Mouse (Mus musculus) C2C12 (cell line): Measurements from ENCODE around the gene Sycn. TPM values are rescaled to one million over a fixed set of nuclear protein-coding genes. Genes with fewer than 3 reads are reported as not detected.
"Not testable (repeated sequence)": the region's sequence is repeated elsewhere in the genome, so short reads cannot be mapped to it uniquely, and the experiment has no call there.

Experiments used
- H3K27me3 ChIP-seq: one replicate; pipeline ENCODE4 v1.6.1; 2011; ENCODE audit not compliant: control insufficient read depth, insufficient read depth, insufficient read length
- H3K36me3 ChIP-seq: one replicate; pipeline ENCODE4 v1.6.1; 2011; ENCODE audit not compliant: control insufficient read depth, insufficient read depth
- H3K4me3 ChIP-seq: one replicate; pipeline ENCODE4 v1.5.1; 2011; ENCODE audit warnings: mild to moderate bottlenecking, control low read depth; ENCODE audit not compliant: poor library complexity, insufficient read depth, severe bottlenecking
- H3K79me2 ChIP-seq: one replicate; pipeline ENCODE4 v1.6.1; 2011; ENCODE audit not compliant: control insufficient read depth, insufficient read depth
- H3K79me3 ChIP-seq: one replicate; pipeline ENCODE4 v1.6.1; 2011; ENCODE audit warnings: low read depth, control low read depth
- H3ac ChIP-seq: one replicate; pipeline ENCODE3; 2011; ENCODE audit warnings: low read depth; ENCODE audit not compliant: control insufficient read depth, insufficient read length
- CEBPB ChIP-seq: IDR thresholded peaks from one replicate; pipeline ENCODE4 v1.6.1; 2011; ENCODE audit warnings: low read depth, mild to moderate bottlenecking, control low read depth, moderate library complexity
- CTCF ChIP-seq: IDR thresholded peaks from one replicate; pipeline ENCODE4 v1.5.1; 2011; ENCODE audit not compliant: control insufficient read depth, insufficient read depth, insufficient read length
- FOSL1 ChIP-seq: IDR thresholded peaks from one replicate; pipeline ENCODE4 v1.8.0; 2011; ENCODE audit warnings: mild to moderate bottlenecking, low read length; ENCODE audit not compliant: poor library complexity, insufficient read depth, severe bottlenecking
- MAX ChIP-seq: IDR thresholded peaks from one replicate; pipeline ENCODE4 v1.6.1; 2011; ENCODE audit warnings: mild to moderate bottlenecking, control low read depth
- MYOD1 ChIP-seq: IDR thresholded peaks from one replicate; pipeline ENCODE4 v1.6.1; 2011; ENCODE audit warnings: low read depth; ENCODE audit not compliant: control insufficient read depth, insufficient read length
- MYOG ChIP-seq: IDR thresholded peaks from one replicate; pipeline ENCODE4 v1.6.1; 2011; ENCODE audit not compliant: control insufficient read depth, insufficient read length; ENCODE audit errors: extremely low read depth
- USF1 ChIP-seq: IDR thresholded peaks from one replicate; pipeline ENCODE4 v1.6.1; 2011; ENCODE audit warnings: low read depth, mild to moderate bottlenecking, control low read depth, moderate library complexity
- long read RNA-seq, 2 experiments: library from polyadenylated mRNA; unstranded; transcript quantifications; one replicate each; pipeline ENCODE4 v2.0.0; 2019 to 2020
- polyA plus RNA-seq: library from polyadenylated mRNA; unstranded; fragments of >200 nt; fragmentation: generic; extraction: Trizol; gene quantifications from one replicate; pipeline ENCODE4 v1.2.1, GENCODE M21; 2012; ENCODE audit warnings: missing spikeins

Gene Sycn
- not detected for polyA plus RNA-seq
- long read RNA-seq, experiment 1, result 0 reads
- long read RNA-seq, experiment 2, result 0 reads

DNA sequence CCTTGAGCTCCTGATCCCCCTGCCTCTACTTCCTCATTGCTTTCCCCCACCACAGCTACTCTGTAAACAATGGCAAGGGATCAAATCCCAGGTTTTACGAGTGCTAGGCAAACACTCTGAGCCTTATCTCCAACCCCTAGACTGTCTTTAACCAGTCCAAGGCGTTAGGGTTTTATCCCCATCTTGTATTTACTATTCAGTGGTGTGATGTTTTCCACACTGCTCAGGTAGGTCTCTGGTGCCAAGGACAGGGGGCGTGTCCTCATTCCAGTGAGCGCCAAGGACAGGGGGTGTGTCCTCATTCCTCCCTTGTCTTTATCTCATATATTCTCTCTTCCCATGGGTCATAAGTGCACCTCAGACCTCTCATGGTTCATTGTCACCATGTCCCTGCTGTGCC is at the start of gene Sycn:
Gene Sycn (plus strand): TSS at position 360 of the 400 bp plus-strand sequence.
- Histone ChIP-seq H3K36me3 (no peaks in the 10 kb centered on the region), H3K4me3 (no peak within 1 kb of the TSS), H3K27me3 (peaks cover 19% of the 10 kb centered on the region), H3K79me3 (no peaks in the 10 kb centered on the region), H3K79me2 (no peaks in the 10 kb centered on the region), H3ac (no peak within 1 kb of the TSS)
- no peak for TF ChIP-seq MYOG
- TF ChIP-seq CEBPB, result no peak
- no peak for TF ChIP-seq FOSL1
- TF ChIP-seq MYOD1, result no peak
- TF ChIP-seq USF1, result no peak
- no peak for TF ChIP-seq CTCF
- no peak for TF ChIP-seq MAX

DNA sequence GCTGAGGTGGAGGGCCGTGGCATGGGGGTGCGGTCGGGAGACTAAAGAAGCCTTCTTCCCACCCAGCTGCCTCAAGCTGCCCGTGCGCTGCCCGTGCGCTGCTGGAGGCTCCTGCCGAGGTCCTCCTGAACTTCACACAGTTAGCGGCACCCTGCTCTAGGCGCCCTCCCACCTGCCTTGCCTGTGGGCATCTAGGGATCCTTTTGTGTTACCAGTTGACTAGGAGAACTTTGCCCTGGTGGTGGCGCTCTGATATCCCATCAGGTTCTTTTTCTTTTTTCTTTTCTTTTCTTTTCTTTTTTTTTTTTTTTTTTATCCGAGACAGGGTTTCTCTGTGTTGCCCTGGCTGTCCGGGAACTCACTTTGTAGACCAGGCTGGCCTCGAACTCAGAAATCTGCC is 49.8 kb upstream of the Sycn start:
- no peaks in the 10 kb centered on the region for H3K79me3 ChIP-seq
- no peak overlapping the region for H3K4me3 ChIP-seq
- no peak for TF ChIP-seq USF1
- no peak for TF ChIP-seq MYOG
- TF ChIP-seq MAX, result no peak
- TF ChIP-seq CTCF, result no peak
- no peak for TF ChIP-seq MYOD1
- no peak for TF ChIP-seq CEBPB
- TF ChIP-seq FOSL1, result no peak
- no peaks in the 10 kb centered on the region for H3K79me2 ChIP-seq
- no peaks in the 10 kb centered on the region for H3K27me3 ChIP-seq
- H3ac ChIP-seq, result no peak overlapping the region
- no peaks in the 10 kb centered on the region for H3K36me3 ChIP-seq

DNA sequence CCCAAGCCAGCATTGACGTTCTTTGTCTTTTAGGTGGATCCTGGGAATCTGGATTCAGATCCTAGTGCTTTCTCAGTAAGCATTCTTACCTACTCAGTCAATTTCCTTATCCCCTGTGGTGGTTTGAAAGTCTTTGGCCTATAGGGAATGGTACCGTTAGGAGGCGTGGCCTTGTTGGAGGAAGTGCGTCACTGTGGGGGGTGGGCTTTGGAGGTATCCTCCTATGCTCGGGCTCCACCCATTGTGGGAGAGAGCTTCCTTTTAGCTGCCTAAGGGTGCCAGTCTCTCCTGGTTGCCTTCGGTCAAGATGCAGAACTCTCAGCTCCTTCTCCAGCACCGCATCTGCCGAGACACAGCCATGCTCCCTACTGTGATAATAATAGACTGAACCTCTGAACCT is 48.4 kb upstream of the Sycn start:
- no peaks in the 10 kb centered on the region for H3K36me3 ChIP-seq
- TF ChIP-seq USF1 (no peak), MYOD1 (no peak), CTCF (no peak), FOSL1 (no peak), MAX (no peak), CEBPB (no peak), MYOG (no peak)
- H3ac ChIP-seq, result no peak overlapping the region
- H3K27me3 ChIP-seq, result peaks cover 9% of the 10 kb centered on the region
- H3K79me2 ChIP-seq, result no peaks in the 10 kb centered on the region
- no peak overlapping the region for H3K4me3 ChIP-seq
- no peaks in the 10 kb centered on the region for H3K79me3 ChIP-seq

GRCm38 (mm10) chr7:28495426-28495825 is 45.3 kb upstream of the Sycn start:
- no peaks in the 10 kb centered on the region for H3K36me3 ChIP-seq
- H3K27me3 ChIP-seq, result peaks cover 20% of the 10 kb centered on the region
- H3K4me3 ChIP-seq, result no peak overlapping the region
- no peaks in the 10 kb centered on the region for H3K79me3 ChIP-seq
- no peak overlapping the region for H3ac ChIP-seq
- TF ChIP-seq FOSL1 (no peak), MYOG (no peak), CTCF (no peak), USF1 (no peak), CEBPB (no peak), MYOD1 (no peak), MAX (no peak)
- H3K79me2 ChIP-seq, result no peaks in the 10 kb centered on the region

DNA sequence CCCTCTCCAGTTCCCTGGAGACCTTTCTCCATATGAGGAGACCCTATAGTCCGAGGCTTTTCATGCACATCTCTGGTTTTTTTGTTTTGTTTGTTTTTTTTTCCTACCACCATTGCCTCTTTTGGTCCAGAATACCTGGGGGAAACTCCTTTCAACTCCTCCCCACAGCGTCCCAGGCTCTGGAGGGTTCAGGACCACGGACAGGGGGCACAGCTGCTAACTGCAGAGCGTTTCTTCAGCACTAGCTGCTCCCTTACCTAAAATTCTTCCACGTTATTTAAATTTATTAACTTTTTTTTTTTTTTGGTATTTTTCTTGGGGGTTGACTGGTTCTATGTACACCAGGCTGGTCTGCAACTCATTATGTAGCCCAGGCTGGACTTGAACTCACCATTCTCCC is 35.1 kb upstream of the Sycn start:
- no peak overlapping the region for H3K4me3 ChIP-seq
- TF ChIP-seq FOSL1, result no peak
- no peak for TF ChIP-seq CEBPB
- no peak for TF ChIP-seq MAX
- TF ChIP-seq MYOD1, result no peak
- TF ChIP-seq USF1, result no peak
- TF ChIP-seq MYOG, result no peak
- TF ChIP-seq CTCF, result no peak
- no peaks in the 10 kb centered on the region for H3K36me3 ChIP-seq
- H3K27me3 ChIP-seq, result peaks cover 6% of the 10 kb centered on the region
- no peak overlapping the region for H3ac ChIP-seq
- no peaks in the 10 kb centered on the region for H3K79me3 ChIP-seq
- no peaks in the 10 kb centered on the region for H3K79me2 ChIP-seq

DNA sequence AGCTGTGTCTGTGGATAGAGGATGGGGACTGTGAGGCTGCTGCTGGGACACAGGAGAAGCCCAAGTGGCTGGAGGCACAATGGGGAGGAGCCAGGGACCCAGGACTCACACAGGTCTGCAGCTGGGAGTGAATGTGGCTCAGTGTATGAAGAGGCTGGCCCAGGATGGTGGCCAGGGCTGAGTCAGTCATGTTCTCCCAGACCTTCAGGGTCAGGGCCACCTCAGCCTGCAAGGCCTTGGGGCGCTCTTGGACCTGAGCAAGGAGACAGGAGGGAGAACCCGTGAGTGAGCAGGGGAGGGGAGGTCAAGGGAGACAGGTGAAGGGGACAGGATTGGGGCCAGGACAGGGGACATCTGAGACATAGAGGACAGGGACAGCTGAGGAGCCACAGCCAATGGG is 31.6 kb upstream of the Sycn start:
- not testable (repeated sequence) for H3K79me3 ChIP-seq, H3K79me2 ChIP-seq, H3K4me3 ChIP-seq, H3K36me3 ChIP-seq, H3ac ChIP-seq
- H3K27me3 ChIP-seq, result peaks cover 22% of the 10 kb centered on the region

DNA sequence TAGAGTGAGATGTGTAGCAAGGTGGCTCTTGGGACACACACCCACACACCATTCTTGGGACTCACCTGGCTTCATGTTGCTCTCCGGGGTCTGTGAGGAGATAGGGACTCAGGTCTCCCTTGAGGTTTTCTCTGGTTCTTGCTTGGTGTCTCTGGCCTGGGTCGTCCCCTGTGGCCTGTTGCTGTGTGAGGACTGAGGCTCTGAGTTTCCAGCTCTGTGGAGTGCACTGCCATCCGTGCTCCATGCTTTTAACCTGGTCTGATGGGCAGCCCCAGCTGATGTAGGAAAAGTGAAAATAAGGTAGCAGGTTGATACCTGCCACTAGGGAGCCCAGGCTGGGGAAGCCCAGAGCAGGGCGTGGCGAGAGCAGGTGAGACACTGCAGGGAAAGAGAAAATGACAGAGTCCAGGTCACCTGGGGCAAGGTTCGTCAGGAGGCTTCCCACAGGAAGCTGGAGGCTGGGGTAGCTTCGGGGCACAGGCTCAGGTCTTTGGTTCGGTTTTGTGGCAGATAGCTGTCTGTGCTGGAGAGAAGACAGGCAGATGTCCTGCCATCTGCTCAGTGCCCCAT is 30.2 kb upstream of the Sycn start, which contains the start of gene Ifnl2:
Gene Ifnl2 (minus strand): TSS at position 51 of the 570 bp plus-strand sequence.
- H3K27me3 ChIP-seq, result peaks cover 17% of the 10 kb centered on the region
- H3ac ChIP-seq, H3K4me3 ChIP-seq, H3K36me3 ChIP-seq, H3K79me2 ChIP-seq, H3K79me3 ChIP-seq: not testable (repeated sequence)
